Mouse (Mus musculus): ENCODE measurements around the gene Pyy. TPM values are rescaled to one million over a fixed set of nuclear protein-coding genes. Genes with fewer than 3 reads are reported as not detected.

Gene Pyy
- total and polyA plus RNA-seq, 3 experiments: not detected

DNA sequence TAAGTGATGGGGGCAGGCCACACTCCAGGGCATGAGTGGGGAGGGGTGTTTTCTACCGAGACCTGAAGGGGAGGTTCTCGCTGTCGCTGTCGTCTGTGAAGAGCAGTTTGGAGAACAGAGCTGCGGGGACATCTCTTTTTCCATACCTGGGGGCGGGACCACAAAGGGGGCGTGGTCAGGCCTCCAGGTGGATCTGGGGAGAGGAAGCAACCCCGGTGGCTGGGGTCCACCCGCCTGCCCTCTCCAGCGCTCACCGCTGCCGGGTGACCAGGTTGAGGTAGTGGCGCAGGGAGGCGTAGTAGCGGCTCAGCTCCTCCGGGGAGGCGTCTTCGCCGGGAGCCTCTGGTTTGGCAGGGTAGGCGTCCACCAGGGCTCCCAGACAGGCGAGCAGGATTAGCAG, 721 bp downstream of the Pyy start:
- dilution Hi-C loops (cut with MboI; ENCODE audit: extremely low pct_ligation_motif_present, extremely low pct_unique_long_range_greater_than_20kb, low sequenced_read_pairs) (no loop called here), in situ Hi-C loops (cut with MboI; ENCODE audit: low pct_ligation_motif_present, low pct_unique_long_range_greater_than_20kb, low sequenced_read_pairs) (no loop called here)
- Histone ChIP-seq H3K27ac (ENCODE audit: insufficient read depth, low read depth) (no peak overlapping the region), H3K4me2 (ENCODE audit: insufficient read depth, low read depth, poor library complexity, severe bottlenecking) (no peak overlapping the region), H3K9ac (ENCODE audit: insufficient read depth, low read depth) (no peak overlapping the region), H3K79me2 (replicated peaks; ENCODE audit: control insufficient read depth, extremely low read depth, insufficient read depth, poor library complexity, severe bottlenecking) (no peaks in the 10 kb centered on the region), H3K4me1 (ENCODE audit: control insufficient read depth in 1 of 2, insufficient read depth in 2 of 2) (peaks cover 11 to 19% of the 10 kb centered on the region in 2 experiments), H3K27me3 (replicated peaks) (peaks cover 93% of the 10 kb centered on the region), H3K4me3 (replicated peaks in 1 of 3; ENCODE audit: low read depth in 2 of 3, low read length in 2 of 3, poor library complexity in 1 of 3) (no peak overlapping the region), H3K9me3 (replicated peaks; ENCODE audit: low read length) (no peaks in the 10 kb centered on the region), H3K36me3 (replicated peaks in 1 of 2; ENCODE audit: control insufficient read depth in 1 of 2, insufficient read depth in 1 of 2, low read length in 1 of 2) (no peaks in the 10 kb centered on the region)
- DNase-seq (ENCODE audit: extremely low read depth): no peak
- no peak for TF ChIP-seq JUND (conservative IDR thresholded peaks at IDR 0.05; ENCODE audit: low read depth, low read length)
- TF ChIP-seq ETS1 (conservative IDR thresholded peaks at IDR 0.05; ENCODE audit: low read depth, low read length): no peak
- no peak for TF ChIP-seq POLR2A (IDR thresholded peaks at IDR 0.05; ENCODE audit: low read depth, low read length)
- TF ChIP-seq SIN3A (IDR thresholded peaks at IDR 0.05; ENCODE audit: low read length): no peak
- no peak for TF ChIP-seq MYC (IDR thresholded peaks at IDR 0.05; ENCODE audit: low read depth, low read length)
- no peak for TF ChIP-seq NRF1 (IDR thresholded peaks at IDR 0.05; ENCODE audit: low read depth, low read length)
- no peak for TF ChIP-seq TBP (conservative IDR thresholded peaks at IDR 0.05; ENCODE audit: low read depth, low read length)
- no peak for TF ChIP-seq KAT2A (IDR thresholded peaks at IDR 0.05; ENCODE audit: insufficient replicate concordance, low read length)
- TF ChIP-seq HCFC1 (IDR thresholded peaks at IDR 0.05; ENCODE audit: low read depth, low read length): no peak
- TF ChIP-seq JUN (IDR thresholded peaks at IDR 0.05; ENCODE audit: insufficient read depth, low read depth, low read length): no peak
- no peak for TF ChIP-seq E2F4 (IDR thresholded peaks at IDR 0.05; ENCODE audit: insufficient replicate concordance, low read depth, low read length)

DNA sequence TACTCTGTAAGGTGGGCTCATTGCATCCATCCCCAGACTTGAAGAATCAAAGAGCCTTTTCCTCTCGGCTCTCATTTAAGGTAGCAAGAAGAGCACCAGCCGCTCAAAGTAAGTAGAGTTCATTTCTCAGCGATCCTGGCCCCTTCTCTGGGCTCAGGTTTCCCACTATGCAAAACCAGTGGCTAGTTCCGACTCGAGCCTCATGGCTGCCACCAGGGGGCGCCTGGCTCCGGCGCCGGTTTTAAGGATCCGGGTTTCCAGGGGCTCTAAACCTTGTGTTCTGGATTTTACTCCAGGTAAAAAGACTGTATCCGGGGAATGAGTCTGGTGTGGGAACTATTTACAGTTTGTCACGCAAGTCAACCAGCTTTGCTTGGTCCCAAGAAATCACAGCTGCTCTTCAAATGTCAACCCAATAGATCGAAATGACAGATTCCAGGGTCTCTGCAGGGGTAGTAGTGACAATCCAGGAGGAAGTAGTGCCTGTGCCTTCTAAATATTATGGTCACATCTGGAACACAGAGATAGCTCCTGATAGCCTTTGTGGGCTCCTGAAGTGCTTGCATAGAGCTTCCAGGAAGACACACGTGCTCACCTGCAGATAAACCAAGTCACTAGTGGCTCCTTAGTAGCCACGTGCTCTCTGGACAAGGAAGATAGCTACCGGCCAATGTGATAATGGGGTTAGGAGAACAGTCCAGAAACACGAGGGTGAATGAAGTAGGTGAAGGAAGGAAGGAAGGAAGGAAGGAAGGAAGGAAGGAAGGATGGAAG, 5.0 kb downstream of the Pyy start:
- Histone ChIP-seq H3K9me3 (replicated peaks; ENCODE audit: low read length) (no peaks in the 10 kb centered on the region), H3K4me1 (ENCODE audit: control insufficient read depth in 1 of 2, insufficient read depth in 2 of 2) (peaks cover 7 to 17% of the 10 kb centered on the region in 2 experiments), H3K36me3 (replicated peaks in 1 of 2; ENCODE audit: control insufficient read depth in 1 of 2, insufficient read depth in 1 of 2, low read length in 1 of 2) (no peaks in the 10 kb centered on the region), H3K9ac (ENCODE audit: insufficient read depth, low read depth) (no peak overlapping the region), H3K4me3 (replicated peaks in 1 of 3; ENCODE audit: low read depth in 2 of 3, low read length in 2 of 3, poor library complexity in 1 of 3) (no peak overlapping the region), H3K79me2 (replicated peaks; ENCODE audit: control insufficient read depth, extremely low read depth, insufficient read depth, poor library complexity, severe bottlenecking) (no peaks in the 10 kb centered on the region), H3K4me2 (ENCODE audit: insufficient read depth, low read depth, poor library complexity, severe bottlenecking) (0 out of 2 replicates have a peak overlapping the region, but pooled peaks have one; percentile 30), H3K27me3 (replicated peaks) (peaks cover 96% of the 10 kb centered on the region), H3K27ac (ENCODE audit: insufficient read depth, low read depth) (no peak overlapping the region)
- peak; percentile 80 for DNase-seq (ENCODE audit: extremely low read depth)
- dilution Hi-C loops (cut with MboI; ENCODE audit: extremely low pct_ligation_motif_present, extremely low pct_unique_long_range_greater_than_20kb, low sequenced_read_pairs) (no loop called here), in situ Hi-C loops (cut with MboI; ENCODE audit: low pct_ligation_motif_present, low pct_unique_long_range_greater_than_20kb, low sequenced_read_pairs) (loop anchor here (5.0 kb wide), 1 partner anchor 35 kb away; no protein-coding TSS in a partner anchor)
- TF ChIP-seq SMC3 (IDR thresholded peaks at IDR 0.05; ENCODE audit: low read depth, low read length) (peak; percentile 97), ZC3H11A (IDR thresholded peaks at IDR 0.05; ENCODE audit: low read depth, low read length) (peak; percentile 64; the same call in 1 of the 2 replicates), UBTF (IDR thresholded peaks at IDR 0.05; ENCODE audit: low read depth, low read length) (0 out of 2 replicates have a peak, but pooled peaks have one; percentile 47), MAX (IDR thresholded peaks at IDR 0.05; ENCODE audit: low read length) (no peak; the same call in 1 of the 2 replicates), MEF2A (IDR thresholded peaks at IDR 0.05; ENCODE audit: borderline replicate concordance, low read depth, low read length) (peak; percentile 55; the same call in 1 of the 2 replicates), EP300 (IDR thresholded peaks at IDR 0.05; ENCODE audit: low read length) (peak; percentile 56), CTCF (conservative IDR thresholded peaks at IDR 0.05 in 1 of 2, IDR thresholded peaks at IDR 0.05 in 1 of 2; ENCODE audit: low read depth in 2 of 2, low read length in 2 of 2) (peak; percentile 82 to 98), JUN (IDR thresholded peaks at IDR 0.05; ENCODE audit: insufficient read depth, low read depth, low read length) (no peak), MAZ (IDR thresholded peaks at IDR 0.05; ENCODE audit: low read depth, low read length) (peak; percentile 73; the same call in 1 of the 2 replicates), NRF1 (IDR thresholded peaks at IDR 0.05; ENCODE audit: low read depth, low read length) (peak; percentile 27; the same call in 1 of the 2 replicates), POLR2AphosphoS2 (IDR thresholded peaks at IDR 0.05; ENCODE audit: low read depth, low read length) (no peak), MXI1 (IDR thresholded peaks at IDR 0.05; ENCODE audit: low read depth, low read length) (0 out of 2 replicates have a peak, but pooled peaks have one; percentile 8), E2F4 (IDR thresholded peaks at IDR 0.05; ENCODE audit: insufficient replicate concordance, low read depth, low read length) (no peak), NELFE (IDR thresholded peaks at IDR 0.05; ENCODE audit: low read depth, low read length) (peak; percentile 53; the same call in 1 of the 2 replicates), HCFC1 (IDR thresholded peaks at IDR 0.05; ENCODE audit: low read depth, low read length) (peak; percentile 24; the same call in 1 of the 2 replicates), ETS1 (conservative IDR thresholded peaks at IDR 0.05; ENCODE audit: low read depth, low read length) (no peak), MYC (IDR thresholded peaks at IDR 0.05; ENCODE audit: low read depth, low read length) (0 out of 2 replicates have a peak, but pooled peaks have one; percentile 24), ELF1 (IDR thresholded peaks at IDR 0.05; ENCODE audit: low read depth, low read length) (peak; percentile 64), CHD1 (IDR thresholded peaks at IDR 0.05; ENCODE audit: low read depth, low read length) (no peak), TCF12 (IDR thresholded peaks at IDR 0.05; ENCODE audit: low read depth, low read length) (0 out of 2 replicates have a peak, but pooled peaks have one; percentile 52), PAX5 (IDR thresholded peaks at IDR 0.05; ENCODE audit: low read length) (no peak), BHLHE40 (IDR thresholded peaks at IDR 0.05; ENCODE audit: low read depth, low read length) (peak; percentile 62), RCOR1 (conservative IDR thresholded peaks at IDR 0.05; ENCODE audit: low read depth, low read length) (no peak), RAD21 (IDR thresholded peaks at IDR 0.05; ENCODE audit: low read depth, low read length) (peak; percentile 70)
